Mouse (Mus musculus) T-cell, adult 2 months (primary cell): ENCODE results near the gene Gpr142.

ENCODE experiments used
- DNase-seq: peaks from one replicate; pipeline ENCODE4 v3.0.0; 2022; ENCODE audit warnings: low spot score

Gene Gpr142

GRCm38 (mm10) chr11:114798624-114799023 lies at the start of gene Gpr142:
Gene Gpr142 (plus strand): TSS chr11:114798924.
- no peak for DNase-seq

GRCm38 (mm10) chr11:114764820-114765818 lies 33.6 kb upstream of the Gpr142 start, which contains the start of gene Kif19a:
Gene Kif19a (plus strand): TSS chr11:114765388.
- no peak for DNase-seq

- no peak for DNase-seq
These were observed 28.8 kb upstream of the Gpr142 start for GRCm38 (mm10) chr11:114769911-114770310.

GRCm38 (mm10) chr11:114771896-114772295 lies 26.8 kb upstream of the Gpr142 start:
- DNase-seq, result no peak

GRCm38 (mm10) chr11:114780076-114780475 lies 18.6 kb upstream of the Gpr142 start:
- no peak for DNase-seq

DNA sequence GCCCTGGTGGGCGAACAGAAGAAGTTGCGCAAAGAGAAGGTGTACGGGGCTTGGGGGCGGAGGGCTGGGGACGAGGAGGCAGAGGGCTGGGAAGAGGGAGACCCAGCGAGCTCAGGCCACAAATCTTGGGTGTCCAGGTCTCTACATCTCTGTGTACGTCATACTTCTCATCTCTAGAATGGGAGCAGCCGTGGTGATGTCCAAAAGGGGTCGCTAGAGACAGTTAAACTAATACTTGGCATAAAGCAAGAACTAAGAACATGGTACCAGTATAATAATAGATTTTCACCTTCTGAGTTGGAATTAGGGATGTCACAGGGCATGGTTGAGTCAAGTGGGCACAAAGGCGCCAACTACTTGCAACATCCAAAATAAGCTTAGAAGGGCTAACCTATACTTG lies 12.8 kb upstream of the Gpr142 start:
- DNase-seq, result no peak

GRCm38 (mm10) chr11:114786326-114786725 lies 12.4 kb upstream of the Gpr142 start:
- no peak for DNase-seq

GRCm38 (mm10) chr11:114787611-114788010 lies 11.1 kb upstream of the Gpr142 start:
- no peak for DNase-seq

DNA sequence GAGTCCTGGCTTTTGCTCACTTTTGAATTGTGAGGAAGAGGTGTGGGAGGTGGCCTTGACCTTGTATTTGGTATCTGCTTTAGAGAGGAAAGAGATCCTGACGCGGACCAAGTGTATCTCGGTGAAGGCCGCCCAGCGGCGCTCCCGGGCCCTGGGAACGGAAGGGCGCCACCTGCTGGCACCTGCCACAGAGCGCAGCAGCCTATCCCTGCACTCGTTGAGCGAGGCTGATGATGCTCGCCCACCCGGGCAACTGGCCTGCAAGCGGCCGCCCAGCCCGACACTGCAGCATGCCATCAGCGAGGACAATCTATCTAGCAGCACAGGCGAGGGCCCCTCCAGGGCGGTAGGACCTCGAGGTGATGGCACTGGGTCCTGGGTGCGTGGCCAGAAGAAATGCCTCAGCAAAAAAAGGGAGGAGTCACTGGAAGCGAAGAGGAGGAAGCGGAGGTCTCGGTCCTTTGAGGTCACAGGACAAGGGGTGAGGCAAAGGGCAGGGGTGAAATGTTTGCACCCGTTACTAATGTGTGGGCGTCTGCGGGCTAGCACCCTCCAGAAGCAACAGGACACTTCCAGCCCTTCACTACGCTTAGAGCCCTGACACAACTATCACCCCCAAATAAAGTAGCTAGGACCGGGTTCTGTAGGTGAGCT lies 9.5 kb upstream of the Gpr142 start:
- peak; percentile 55 for DNase-seq

- DNase-seq, result no peak
These were observed 9.0 kb upstream of the Gpr142 start for GRCm38 (mm10) chr11:114789716-114790115.

DNA sequence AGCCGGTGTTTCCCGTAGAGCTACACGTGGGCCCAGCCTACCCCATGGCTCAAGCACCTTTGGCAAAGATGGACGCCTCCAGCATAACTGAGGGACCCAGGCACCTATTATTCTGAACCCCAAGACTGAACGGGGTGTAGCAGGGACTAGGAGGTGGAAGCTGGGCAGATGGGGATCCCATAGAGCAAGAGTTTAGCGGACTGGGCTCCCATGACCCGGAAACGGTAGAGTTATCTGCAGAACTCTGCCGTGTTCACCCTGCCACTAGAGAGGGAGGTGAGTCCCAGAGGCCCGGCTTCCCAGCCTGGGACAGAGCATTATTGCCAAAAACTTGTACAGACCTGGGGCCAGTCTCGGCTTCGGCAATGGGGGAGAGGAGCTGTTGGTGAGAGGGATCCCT lies 8.6 kb upstream of the Gpr142 start:
- DNase-seq, result no peak

DNA sequence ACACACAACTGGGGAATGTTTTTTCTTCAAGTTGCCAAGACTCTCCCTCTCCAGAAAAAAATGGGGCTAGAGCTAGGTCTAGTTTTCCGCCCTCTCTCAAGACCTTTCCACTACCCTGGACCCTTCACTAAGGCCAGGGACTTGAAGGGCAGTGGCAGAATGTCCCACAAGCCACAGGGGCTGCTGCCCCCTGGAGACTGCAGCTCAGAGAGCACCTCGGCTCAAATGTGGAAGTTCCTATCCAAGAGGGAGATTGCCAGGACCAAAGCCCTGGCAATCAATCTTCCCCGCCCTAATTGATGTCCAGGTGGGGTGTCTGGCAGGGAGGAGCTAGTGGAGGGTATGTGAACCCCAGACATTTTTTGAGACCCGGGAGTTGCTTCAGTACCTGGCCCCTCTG lies 7.9 kb upstream of the Gpr142 start:
- DNase-seq, result no peak

GRCm38 (mm10) chr11:114791351-114791889 lies 7.3 kb upstream of the Gpr142 start:
- DNase-seq, result no peak

DNA sequence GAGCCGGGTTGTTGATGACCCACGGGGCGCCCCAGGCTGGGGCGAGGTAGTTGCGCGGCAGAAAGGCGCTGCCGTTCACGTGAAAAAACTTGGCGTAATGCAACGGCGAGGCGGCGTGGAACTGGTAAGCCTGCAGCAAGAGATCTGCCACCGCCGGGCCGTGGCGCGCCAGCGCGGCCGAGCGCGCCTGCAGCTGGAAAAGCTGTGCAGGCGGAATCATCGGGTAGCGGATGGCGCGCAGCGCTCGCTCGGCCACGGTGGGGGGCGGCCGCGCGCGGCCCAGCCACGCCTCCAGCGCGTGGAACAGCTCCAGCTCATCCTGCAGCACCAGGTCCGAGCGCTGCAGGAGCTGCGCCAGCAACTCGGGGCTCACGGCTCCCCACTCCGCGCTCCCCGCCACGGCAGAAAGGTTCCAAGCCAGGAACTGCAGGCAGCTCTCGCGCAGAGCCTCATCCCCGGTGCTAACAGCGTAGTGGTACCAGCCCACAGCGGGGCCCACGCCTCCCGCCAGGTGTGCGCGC lies 6.8 kb upstream of the Gpr142 start:
- no peak for DNase-seq

DNA sequence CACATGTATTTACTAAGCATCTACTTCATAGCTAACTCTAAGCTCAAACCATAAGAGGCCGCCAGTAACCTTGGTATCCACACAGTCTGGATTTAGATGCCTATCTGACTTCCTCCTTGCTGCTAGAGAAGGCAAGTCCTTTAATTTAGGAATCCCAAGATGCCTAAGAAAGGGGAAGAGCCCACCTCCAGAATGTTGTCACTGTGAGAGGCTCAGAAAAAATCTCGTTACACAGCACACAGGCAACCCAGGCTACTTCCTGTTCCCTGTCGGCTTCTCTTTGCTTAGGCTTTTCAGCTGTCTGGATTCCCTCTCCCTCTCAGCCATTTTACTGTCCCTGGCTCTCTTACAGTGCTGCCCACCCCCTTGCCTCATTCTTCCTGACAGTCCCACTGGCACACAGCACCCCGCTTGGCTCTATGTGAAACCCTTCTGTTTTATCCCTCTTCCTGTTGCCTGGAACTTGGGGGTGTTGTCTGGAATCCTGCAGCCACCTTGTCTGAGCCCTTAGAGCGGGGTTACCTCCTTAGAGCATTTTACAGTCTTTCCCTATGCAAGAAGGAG lies 5.7 kb upstream of the Gpr142 start:
- DNase-seq, result no peak

- no peak for DNase-seq
These were observed 4.7 kb upstream of the Gpr142 start for GRCm38 (mm10) chr11:114793868-114794545.

DNA sequence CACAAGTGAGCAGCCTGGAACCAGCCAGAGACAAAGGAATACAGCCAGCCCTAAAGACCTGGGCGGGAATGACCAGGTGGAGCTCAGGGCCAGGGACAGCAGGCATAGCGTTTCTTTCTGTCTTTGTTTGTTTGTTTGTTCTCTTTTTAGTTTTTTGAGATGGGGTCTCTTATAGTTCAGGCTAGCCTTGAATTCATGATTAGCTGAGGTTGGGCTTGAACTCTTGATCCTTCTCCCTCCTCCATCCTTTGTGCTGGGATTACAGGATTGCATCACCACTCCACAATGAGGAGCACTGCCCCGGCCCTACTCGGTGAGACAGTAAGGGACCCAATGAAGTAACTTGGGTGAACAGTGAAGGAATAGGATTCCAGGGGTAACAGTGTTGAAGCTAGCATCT lies 4.0 kb upstream of the Gpr142 start:
- no peak for DNase-seq

GRCm38 (mm10) chr11:114795231-114795746 lies 3.4 kb upstream of the Gpr142 start:
- no peak for DNase-seq

DNA sequence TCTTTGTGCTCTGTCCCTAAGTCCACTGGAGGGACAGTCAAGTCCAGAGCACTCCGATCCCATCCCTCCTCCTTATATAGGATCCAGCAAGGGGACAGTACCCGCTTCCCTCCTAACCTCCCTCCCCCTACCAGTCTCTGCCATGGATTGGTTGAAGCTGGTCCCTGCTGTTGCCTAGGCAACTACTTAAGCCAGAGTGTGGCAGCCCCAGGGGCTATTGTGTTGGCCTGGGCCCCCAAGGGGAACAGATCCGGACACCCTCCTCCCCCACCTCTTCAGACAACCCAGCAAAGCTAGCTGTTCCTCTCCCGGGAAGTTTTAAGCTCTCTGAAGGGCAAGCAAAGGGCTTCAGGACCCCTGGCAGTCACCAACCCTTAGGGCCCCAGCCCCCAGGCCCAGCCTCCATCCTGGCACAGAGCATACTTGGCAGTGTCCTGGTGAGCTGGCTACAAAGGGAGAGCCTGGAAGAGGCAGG lies 2.8 kb upstream of the Gpr142 start, which contains the start of gene Btbd17:
TSS of gene Btbd17 (minus strand) at position 98 of the 475 bp plus-strand sequence.
- no peak for DNase-seq

DNA sequence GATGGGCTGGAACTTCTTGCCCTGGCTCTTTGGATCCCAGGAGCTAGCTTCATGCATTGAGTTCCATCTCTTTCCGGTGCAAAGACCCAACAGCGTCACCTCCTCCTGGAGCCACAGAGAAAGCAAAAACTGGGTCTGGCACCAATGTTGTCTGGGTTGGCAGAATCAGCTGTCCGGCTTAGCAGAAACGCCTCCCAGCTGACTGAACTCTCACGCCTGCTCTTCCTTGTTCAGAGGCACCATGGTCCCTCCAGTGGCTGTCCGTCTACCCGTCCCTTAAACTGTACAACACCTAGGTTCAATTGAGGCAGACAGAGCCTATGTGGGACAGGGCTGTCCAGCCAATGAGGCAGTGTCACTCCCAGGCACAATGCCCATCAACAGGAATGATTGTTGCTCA lies 1.5 kb upstream of the Gpr142 start:
- no peak for DNase-seq

DNA sequence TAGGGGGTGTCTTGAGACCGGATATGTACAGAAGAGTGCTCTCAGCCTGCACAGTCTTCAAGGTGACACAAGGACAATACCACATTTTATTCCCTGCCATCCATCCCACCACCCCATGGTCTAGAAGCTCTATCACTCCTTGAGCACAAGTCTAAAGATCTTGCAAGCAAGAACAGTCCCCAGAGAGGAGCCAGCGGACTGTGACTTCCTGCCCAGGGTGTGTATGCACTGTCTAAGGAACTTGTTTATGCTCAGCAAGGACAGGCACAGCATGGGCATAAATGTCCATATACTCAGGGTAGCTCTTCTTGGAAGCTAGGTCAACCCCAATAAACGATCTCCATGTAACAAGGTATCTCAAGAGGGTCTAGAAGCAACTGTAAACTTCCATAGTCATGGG lies 743 bp upstream of the Gpr142 start:
- DNase-seq, result no peak
